Mouse (Mus musculus) spleen, embryonic (tissue): ENCODE data around the gene Shq1.

Source experiments
- CTCF ChIA-PET: fragments of 350-600 bp; sonication (Branson Sonifier 250); formaldehyde crosslinking; loops from one replicate; lab custom pipeline; 2022; lab: Charles Lee

The Shq1 gene

DNA sequence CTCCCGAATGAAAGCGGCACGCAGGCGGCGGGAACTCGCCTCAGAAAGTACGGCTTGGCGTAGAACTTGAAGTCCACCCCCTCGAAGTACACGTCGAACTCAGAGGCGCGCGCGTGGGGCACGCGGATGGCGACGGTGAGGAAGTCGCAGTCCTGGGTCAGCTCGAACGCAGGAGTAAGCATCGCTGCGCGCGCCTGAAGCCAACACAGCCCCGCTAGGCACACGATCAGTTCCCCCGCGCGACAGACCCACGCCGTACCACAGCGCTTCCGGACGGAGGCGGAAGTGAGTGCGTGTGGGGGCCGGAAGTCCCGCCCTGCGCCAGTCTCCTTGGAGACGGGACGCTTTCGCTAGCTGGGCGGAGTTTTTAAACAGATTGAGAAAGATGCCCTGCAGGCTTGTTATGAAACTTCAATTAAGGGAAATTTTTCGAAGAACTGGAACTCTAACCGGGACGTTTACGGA, at the start of gene Shq1:
Gene Shq1 (minus strand): TSS at position 278 of the 465 bp plus-strand sequence.
- CTCF ChIA-PET: no interaction called here

DNA sequence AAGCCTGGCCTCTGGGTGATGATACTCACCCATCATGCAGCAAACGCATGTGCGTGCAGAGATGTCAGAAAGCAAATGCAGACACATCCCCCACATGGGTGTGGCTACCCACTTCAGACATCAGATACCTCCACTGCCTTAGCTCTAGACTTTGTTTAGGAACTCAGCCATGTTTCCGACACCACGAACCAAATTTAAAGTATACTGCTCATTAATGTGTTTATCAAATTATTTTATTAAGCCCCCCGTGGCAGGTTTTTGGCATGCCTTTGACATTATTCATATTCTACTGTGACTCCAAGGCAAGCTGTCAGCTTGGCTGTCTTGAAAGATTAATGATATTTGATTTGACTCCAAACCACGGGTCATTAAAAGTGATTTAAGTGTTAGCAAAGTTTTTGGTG, 49.1 kb upstream of the Shq1 start:
- CTCF ChIA-PET: interaction anchor here (0.6 kb wide), 1 partner anchor 87 kb away, joined by 3 read pairs; no protein-coding TSS in a partner anchor

DNA sequence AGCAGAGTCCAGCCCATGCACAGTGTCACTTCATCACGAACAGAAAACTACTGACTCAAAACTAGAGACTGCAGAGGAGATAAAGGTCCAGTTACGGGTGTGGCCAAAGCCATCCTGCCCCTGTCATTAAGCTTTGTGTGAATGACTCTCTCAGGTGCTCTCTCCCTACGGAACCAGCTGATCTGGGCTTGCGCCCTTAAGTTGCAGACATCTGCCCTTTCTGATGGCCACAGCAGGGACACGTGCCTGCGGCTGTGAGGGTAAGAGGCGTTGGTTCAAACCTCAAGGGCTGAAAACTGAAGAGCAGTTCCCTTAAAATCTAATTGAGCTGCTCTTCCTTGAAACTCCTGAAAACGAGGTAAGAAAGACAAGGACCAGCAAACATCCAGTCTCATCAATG, 45.9 kb upstream of the Shq1 start:
- CTCF ChIA-PET: no interaction called here

DNA sequence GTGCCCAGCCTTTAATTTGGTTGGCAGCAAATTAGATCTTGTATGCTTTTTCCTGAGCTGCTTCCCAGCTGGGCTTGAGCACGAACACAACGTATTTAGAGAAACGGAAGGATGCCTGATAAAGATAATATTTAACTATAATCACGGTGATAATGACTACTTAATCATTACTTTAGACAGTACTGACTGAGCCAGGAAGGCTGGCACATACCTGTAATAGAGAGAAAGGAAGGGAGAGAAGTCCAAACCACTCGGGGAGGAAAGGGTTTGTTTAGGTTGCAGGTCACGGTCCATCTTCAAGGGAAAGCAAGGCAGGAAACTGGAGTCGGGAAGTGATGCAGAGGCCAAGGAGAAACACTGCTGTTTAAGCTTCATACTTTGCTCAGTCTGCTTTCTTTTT, 45.2 kb upstream of the Shq1 start:
- CTCF ChIA-PET: no interaction called here

DNA sequence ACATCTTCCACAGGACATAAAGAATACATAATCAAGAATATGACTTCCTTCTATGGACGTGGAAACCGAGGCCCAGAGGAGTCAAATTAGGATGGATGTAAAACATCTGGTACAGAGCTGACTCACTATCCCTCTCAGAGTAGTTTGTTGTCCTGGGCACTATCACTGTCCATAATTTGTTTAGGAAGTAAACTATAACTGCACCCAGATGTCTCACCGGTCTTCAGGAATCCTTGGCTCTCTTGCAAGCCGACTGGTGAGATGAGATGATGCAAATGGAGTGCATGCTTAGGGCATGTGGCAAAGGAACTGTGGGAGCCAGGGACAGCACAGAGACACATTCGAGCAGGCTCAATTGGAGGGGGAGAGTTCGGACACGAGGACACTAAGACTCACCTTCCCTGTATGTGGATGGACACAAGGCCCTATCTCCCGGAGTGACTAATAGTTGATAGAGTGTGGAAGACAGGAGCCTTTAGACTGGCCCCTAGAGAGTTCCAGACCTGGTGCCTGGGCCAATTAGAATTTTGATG, 44.4 kb upstream of the Shq1 start:
- CTCF ChIA-PET: no interaction called here

DNA sequence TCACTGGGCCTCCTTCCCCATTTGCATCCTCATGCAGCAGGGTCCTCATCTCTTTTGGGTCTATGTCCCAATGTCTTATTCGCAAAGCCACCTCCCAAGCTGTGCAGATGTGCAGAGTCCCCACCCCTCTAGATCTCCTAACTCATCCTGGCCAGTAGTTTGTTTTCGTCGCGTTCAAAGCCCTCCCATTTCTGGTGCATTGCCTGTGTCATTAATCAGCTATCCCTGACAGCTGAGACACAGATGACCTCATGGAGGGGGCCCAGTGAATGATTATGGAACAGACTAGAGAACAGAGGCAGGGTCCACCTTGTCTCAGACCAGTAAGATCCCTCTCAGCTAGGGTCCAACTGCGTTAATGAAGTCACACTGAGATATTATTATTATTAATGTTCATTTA, 39.9 kb upstream of the Shq1 start:
- CTCF ChIA-PET: no interaction called here

DNA sequence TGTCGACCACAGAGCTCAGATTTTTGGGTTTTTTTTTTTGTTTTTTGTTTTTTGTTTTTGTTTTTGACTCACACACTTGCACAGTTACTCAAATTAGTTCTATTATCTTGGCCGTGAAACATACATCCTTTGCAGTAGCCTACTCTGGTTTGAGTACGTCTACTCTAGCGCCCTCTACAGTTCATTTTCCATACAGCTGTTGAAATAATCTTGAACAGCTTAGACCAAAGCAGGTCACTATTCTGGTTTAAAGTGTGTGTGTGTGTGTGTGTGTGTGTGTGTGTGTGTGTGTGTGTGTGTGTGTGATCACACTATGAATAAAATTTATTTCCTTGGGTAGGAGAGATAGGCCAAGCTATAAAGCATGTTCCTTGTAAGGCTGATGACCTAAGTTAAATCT, 39.2 kb upstream of the Shq1 start:
- CTCF ChIA-PET: interaction anchor here (0.6 kb wide), 1 partner anchor 28 kb away, joined by 3 read pairs; no protein-coding TSS in a partner anchor

DNA sequence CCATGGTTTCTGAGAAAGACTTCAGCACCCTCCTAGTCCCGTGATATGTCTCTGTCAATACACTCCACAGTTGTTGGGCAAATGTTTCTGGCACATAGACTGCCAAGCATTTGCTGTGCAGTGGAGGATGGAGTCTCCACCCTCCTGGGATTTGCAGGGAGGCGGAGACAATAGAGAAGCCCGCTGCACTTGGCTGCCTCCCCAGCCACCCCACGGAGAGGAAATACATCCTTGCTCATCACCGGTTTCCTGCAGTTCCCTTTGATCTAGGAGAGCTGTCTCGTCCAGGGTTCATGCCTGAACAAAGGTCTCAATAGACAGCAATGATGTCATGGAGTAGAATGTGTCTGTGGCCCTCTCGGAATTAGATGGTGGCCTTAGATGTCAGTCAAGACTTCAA, 38.5 kb upstream of the Shq1 start:
- CTCF ChIA-PET: interaction anchor here (0.6 kb wide), 1 partner anchor 147 kb away, joined by 3 read pairs; no protein-coding TSS in a partner anchor

DNA sequence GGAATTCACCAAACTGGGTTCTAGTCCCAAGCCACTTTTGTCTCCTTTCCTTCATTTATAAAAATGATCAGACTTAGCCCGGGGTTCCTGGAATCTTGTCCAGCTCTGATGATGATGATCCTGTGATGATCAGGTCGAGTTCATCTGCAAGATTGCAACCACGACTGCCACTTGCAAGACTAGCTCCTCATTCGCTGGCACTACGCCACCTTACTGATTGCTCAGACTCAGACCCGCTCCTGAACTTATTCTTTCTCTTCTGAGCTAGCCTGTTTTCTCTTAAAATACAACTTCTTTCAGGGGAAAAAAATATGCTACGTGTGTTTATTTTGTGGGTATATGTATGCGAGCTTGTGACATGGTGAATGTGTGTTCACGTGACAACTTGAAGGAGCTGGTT, 38.0 kb upstream of the Shq1 start:
- CTCF ChIA-PET: no interaction called here

DNA sequence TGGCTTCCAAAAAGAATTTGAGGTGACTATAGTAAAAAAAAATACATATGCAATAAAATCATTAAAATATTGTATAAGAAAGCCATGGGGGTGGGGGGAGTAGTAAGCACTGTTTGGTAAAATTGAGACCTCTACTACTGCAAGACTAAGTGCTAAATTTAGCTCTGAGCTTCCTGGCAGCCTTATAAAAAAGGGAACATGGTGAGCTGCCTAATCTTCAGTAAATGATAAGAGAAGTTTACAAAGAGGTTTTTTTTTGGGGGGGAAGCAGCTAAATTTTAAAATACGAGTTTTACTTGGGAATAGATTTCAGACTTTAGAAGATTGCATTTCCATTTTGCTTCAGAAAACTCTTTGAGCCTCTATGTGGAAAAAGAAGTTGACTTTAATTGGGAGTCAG, 37.3 kb upstream of the Shq1 start:
- CTCF ChIA-PET: no interaction called here

DNA sequence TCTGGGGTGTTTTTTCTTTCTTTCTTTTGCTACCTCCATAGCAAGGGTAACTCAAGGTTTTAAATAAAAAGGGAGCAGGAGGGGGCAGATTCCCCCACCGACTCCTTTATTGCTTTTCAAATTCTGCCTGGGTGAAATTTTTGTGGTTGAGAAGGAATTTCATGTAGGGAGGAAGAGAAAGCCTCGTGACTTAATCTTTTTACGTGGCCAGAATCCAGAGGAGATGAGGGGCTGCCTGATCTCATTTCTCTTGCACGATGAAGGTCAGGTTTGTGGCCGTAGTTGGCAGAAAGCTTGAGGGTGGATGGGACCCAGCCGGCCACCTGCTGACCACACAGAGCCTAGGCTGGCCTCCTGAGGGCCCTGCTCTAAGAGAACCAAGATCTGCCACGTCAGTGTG, 36.6 kb upstream of the Shq1 start:
- CTCF ChIA-PET: no interaction called here

DNA sequence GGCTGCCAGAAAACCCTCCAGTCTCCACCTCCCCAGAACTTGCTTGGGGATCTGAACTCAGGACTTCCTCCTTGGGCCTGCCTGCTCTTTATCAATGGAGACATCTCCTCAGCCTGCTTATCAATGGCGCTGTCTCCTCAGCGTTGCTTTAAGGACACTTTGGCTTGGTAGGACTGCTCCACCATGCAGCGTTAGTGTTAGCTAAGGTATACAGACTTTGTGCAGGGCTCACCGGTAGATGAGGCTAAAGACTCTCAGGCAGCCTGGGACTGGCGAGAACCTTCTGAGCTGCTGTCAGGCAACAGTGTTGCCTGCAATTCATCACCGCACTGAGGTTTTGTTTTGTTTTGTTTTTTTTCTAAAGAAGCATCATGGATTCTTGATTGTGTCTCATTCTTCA, 35.9 kb upstream of the Shq1 start:
- CTCF ChIA-PET: no interaction called here

DNA sequence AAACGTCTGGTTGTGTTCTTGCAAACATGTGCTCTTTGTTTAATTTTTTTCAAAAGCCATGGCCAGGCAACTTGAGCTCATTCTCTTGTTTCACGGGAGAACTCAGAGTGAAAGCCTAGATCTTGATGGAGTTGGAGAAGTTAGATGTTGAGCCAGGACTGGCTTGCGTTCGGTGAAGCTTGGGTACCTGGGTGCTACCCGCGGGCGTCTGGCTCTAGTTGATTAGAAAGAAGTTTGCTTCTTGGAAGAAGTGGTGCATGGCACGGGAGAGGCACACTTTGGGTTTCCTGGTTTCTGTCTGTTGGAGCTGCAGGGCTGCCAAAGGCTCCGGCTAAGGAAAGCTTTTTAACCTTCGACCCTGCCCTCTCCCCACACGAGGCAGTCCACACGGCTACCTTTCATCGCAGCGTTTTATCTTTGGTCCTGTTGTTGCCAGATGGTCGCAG, 34.4 kb upstream of the Shq1 start:
- CTCF ChIA-PET: no interaction called here

DNA sequence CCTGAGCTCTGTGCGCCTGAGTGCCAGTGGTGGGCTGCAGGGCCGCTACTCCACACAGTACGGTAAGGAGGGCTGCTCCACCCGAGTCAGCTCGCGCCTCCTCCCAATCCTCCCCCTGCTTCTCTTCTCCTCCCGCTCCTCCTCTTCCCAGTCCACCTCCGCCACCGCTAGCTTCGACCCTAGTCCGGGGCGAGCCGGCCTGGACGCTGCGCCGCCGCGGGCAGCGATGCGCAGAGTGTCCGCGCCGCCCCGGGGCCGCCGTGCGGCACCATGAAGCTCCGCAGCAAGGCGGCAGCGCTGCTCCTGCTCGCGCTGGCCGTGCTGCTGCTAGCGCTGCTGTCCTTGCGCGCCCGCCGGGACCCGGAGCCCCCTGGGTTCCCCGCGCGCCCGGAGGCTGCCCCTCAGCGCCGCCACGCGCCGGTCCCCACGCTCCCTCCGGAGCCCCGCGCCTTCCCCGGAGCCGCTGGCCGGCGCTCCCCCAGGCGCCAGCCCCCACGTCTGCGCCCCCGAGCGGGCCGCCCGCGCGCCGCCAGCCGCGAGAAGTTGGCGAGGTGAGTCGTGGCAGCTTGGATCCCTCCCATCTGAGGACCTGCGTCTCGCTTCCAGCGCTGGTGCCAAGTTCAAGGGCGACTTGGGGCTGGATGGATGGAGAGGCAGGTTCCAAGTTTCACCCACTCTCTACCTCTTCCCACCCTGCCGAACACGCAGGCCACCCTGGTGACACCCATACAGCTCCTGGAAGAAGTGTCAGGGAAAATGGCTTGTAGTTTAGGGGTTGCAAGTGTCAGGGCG, 33.8 kb upstream of the Shq1 start, which contains the start of gene Gxylt2:
Gene Gxylt2 (plus strand): TSS at position 161 of the 792 bp plus-strand sequence.
- CTCF ChIA-PET: no interaction called here

DNA sequence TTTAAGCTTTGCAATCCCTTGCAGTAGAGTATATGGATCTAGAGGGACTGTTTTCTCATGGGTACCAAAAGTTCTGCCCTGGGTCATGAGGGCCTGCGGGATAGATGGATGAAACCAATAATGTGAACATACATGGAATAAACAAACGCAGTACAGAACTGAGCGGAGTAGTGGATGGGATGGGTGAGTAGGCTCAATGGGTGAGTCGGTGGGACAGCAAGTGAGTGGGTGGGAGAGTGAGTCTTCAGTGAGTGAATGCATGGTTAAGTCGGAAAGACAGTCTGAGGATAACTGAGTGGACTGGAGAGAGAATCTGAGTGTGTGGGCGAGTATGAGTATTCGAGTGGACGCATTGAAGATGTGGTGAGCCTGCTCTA, 33.2 kb upstream of the Shq1 start:
- CTCF ChIA-PET: no interaction called here

DNA sequence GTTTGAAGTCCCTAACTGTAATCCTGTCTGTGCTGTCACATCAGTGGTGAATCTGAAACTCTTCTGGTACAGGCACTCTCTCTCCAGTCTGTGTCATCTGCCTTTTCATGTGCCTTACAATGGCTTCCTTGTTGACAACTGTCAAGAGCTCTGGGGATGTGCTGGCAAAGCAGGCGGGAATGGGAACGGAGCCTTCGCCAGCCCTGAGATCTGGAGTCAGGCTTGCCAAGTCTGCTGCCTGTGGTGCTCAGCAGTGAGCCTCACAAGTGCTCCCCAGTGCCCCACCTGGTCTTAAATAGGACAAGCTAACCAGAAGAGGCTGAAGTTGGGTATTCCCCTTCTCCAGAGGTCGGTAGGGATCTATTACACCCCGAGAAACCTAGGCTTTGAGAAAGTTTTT, 29.8 kb upstream of the Shq1 start:
- CTCF ChIA-PET: no interaction called here

DNA sequence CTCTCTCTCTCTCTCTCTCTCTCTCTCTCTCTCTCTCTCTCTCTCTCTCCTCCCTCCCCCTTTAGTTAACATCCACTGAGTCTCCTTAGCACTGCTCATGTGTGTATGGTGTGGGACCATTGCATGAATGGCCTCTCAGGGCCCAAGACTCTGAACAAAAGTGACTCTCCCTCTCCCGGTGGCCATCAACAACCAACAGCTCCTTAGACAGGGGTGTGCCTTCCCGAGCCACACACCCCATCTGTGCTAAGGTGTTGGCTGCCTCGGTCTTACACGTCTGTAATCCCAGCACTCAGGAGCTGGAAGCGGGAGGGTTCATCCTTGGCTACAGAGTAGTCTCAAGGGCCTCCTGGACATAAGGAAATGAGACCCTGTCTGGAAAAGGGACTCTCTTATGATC, 29.0 kb upstream of the Shq1 start:
- CTCF ChIA-PET: interaction anchor here (0.6 kb wide), 1 partner anchor 22 kb away, joined by 12 read pairs; no protein-coding TSS in a partner anchor

DNA sequence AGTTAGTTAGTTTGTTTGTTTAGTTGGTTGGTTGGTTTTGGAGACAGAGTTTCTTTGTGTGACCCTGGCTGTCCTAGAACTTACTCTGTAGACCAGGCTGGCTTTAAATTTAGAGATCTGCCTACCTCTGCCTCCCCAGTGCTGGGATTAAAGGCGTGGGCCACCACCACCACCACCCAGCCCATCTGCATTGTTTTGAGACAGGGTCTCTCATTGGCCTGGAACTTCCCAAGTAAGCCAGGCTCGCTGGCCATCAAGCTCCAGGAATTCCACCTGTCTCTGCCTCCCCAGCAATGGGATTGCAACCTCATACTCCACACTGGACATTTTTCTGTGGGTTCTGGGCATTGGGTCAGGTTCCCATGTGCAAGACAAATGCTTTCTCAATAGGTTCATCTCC, 15.4 kb upstream of the Shq1 start:
- CTCF ChIA-PET: no interaction called here

DNA sequence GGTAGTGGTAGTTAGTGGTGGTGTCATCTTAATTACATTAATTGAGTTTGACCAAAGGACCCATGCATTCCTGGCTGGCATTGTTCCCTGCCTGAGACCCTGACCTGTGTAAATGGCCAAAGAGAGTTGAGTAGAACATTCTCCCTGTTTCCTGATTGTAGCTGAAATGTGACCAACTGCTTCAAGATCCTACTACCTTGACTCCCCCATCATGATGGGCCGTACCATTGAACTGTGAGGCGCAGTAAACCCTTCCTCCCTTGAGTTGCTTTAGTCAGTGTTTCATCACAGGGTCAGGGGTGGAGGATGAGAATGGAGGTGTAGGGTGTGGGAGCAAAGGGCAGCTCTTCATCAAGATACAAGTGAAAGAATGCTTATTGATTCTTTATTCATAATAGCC, 7.7 kb upstream of the Shq1 start:
- CTCF ChIA-PET: interaction anchor here (0.6 kb wide), 1 partner anchor 21 kb away, joined by 12 read pairs; no protein-coding TSS in a partner anchor

DNA sequence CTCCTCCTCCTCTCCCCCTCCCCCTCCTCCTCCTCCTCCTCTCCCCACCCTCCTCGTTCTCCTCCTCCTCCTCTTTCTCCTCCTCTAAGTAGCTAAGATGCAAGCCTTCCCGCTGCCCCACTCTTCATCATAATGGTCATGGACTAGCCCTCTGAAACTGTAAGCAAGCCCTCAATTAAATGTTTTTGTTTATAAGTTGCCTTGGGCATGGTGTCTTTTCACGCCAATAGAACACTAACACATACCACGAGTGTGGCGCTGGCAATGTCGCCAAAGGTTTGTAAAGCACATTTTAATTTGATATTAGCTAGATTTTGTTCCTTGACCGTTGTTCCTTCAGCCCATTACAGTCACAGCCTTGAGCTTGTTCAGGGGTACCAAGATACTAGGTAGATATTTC, 5.5 kb upstream of the Shq1 start:
- CTCF ChIA-PET: no interaction called here

DNA sequence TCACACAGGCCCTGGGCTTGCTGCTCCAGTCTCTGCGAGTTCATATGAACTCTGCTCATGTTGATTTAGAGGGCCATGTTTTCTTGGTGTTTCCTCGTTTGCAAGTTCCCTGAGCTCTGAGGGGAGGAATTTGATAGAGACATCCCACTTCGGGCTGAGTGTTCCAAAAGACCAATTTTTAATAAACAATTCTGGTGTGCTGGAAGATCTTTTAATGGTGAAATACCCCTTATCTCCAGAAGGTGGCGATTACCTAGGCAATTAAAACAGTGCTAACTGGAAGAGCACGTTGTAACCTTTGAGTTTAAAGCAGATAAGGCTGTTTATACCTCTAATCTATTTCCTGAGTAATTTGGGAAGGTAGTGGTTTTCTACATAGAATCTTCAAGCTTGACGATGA, 4.0 kb upstream of the Shq1 start:
- CTCF ChIA-PET: no interaction called here

DNA sequence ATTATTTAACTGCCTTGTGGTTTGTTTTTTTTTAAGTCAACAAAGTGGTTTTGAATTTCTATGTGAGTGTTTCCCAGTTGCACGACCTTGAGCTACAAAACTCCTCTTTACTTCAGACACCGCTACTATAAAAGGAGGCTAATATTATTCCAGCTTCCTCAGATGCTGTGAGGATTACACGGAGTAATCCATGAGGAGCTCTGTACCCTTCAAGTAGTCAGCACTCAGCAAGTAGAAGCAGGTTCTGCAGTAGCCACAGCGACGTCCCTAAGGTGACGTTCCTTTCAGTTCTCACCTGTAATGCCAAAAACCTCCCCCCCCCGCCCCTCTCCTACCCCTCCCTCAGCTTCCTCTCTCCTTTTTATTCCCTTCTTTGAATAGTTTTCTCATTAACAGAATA, 444 bp upstream of the Shq1 start:
- CTCF ChIA-PET: no interaction called here

DNA sequence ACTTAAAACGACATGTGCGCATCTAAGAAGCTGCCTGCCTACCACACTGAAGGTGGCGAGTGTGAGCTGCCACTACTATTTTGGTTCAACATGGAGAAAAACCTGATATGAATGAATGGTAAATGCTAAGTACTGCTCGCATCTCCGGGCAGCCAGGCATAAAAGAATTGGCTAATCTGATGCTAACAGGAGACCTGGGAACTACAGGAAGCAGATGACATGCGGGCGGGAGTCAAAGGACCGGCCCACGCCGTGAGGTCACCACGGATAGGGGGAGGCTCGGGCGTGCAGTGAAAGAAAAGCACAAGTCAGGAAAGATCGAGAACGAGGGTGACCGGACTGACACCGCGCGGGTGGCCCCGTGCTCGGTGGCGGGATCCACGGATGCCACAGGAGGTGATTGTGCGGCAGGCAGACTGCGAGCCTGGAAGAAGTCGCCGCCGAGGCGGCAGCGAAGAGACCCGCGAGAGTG, 551 bp downstream of the Shq1 start:
- CTCF ChIA-PET: no interaction called here
